In the genomic region with DNA sequence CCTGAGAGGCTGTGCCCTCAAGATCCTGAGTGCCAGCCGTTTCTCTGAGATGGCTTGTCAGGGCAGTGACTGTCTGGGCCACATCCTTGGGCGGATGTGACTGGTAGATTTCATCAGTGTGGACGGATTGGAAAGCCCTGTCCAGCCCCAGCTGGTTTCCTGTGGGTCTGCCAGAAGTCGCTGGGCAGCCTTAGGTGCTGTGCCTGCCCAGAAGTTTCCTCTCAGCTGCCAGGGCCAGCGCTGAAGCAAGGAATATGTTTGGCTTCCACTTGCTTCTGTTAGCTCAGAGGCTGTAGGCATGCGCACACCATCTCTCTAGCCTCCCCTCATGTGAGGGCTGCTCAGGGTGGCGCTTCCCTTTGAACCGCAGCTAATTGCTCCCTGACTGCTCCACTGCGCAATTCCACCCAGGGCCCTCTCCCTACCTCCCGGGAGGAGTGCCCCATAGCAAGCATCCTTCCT, we compare ENCODE assay signal across 8 mouse cellular contexts.
DNase-seq lines count a peak whose midpoint lies in the region; ATAC-seq lines count a peak whose summit lies in the region.

No protein-coding gene starts in this region.

- peaks cover 5% of the 10 kb centered on the region; the same call in 1 of the 2 replicates for H3K4me1 ChIP-seq in hindbrain, embryonic 12.5 days
- no peaks in the 10 kb centered on the region for H3K4me1 ChIP-seq in hindbrain, embryonic 11.5 days (replicated peaks; ENCODE audit: control insufficient read depth, insufficient read depth, low read length)

- no peak overlapping the region for H3K9ac ChIP-seq in hindbrain, embryonic 12.5 days
- H3K9ac ChIP-seq in hindbrain, embryonic 11.5 days (ENCODE audit: low read depth, low read length) = no peak overlapping the region

- no peak overlapping the region for H3K4me2 ChIP-seq in hindbrain, embryonic 12.5 days (replicated peaks)
- no peak overlapping the region for H3K4me2 ChIP-seq in hindbrain, embryonic 11.5 days (replicated peaks; ENCODE audit: low read depth, low read length)

- DNase-seq in hindbrain, embryonic 11.5 days (ENCODE audit: low spot score) = no peak
- DNase-seq in CD4-positive, CD25-positive, alpha-beta regulatory T cell, adult 2 months (ENCODE audit: low read depth, low spot score) = peak; percentile 47
- peak; percentile 66 for DNase-seq in induced T-regulatory cell, adult 2 months (ENCODE audit: low read depth)
- DNase-seq in lung, postnatal 10 days = peak; percentile 78
- no peak for DNase-seq in embryo, embryonic 9.5 days (ENCODE audit: extremely low spot score)
- DNase-seq in cerebellum, adult 9-10 months = no peak

- ATAC-seq in hindbrain, embryonic 12.5 days (ENCODE audit: low FRiP score) = no peak
- ATAC-seq in hindbrain, embryonic 11.5 days (ENCODE audit: low FRiP score) = no peak
- ATAC-seq in frontal cortex, adult (ENCODE audit: low TSS enrichment) = peak; percentile 68

- H3K27me3 ChIP-seq in hindbrain, embryonic 12.5 days = no peaks in the 10 kb centered on the region
- no peaks in the 10 kb centered on the region for H3K27me3 ChIP-seq in hindbrain, embryonic 11.5 days (ENCODE audit: control insufficient read depth, insufficient read depth, low read length)

- WGBS in hindbrain, embryonic 12.5 days = 60% methylated on average over 10 of the region's 10 CpGs
- WGBS in hindbrain, embryonic 11.5 days = 69% methylated on average over 10 of the region's 10 CpGs

- H3K4me3 ChIP-seq in hindbrain, embryonic 12.5 days = no peak overlapping the region
- no peak overlapping the region for H3K4me3 ChIP-seq in hindbrain, embryonic 11.5 days (ENCODE audit: low read depth, low read length)

- no peaks in the 10 kb centered on the region for H3K9me3 ChIP-seq in hindbrain, embryonic 12.5 days (replicated peaks)
- no peaks in the 10 kb centered on the region for H3K9me3 ChIP-seq in hindbrain, embryonic 11.5 days (ENCODE audit: control insufficient read depth, low read length)

- peaks cover 12% of the 10 kb centered on the region for H3K36me3 ChIP-seq in hindbrain, embryonic 12.5 days
- H3K36me3 ChIP-seq in hindbrain, embryonic 11.5 days (ENCODE audit: control insufficient read depth, insufficient read depth, low read length) = peaks cover 2% of the 10 kb centered on the region; the same call in 1 of the 2 replicates

- H3K27ac ChIP-seq in hindbrain, embryonic 12.5 days = peak overlapping the region; percentile 48; the same call in 1 of the 2 replicates
- no peak overlapping the region for H3K27ac ChIP-seq in hindbrain, embryonic 11.5 days (ENCODE audit: low read depth, low read length)

Comparison
In these comparisons a context has a peak if more than half of its experiments do, and no peak if none do; other contexts are left out.
1. DNase-seq: peak in CD4-positive, CD25-positive, alpha-beta regulatory T cell, adult 2 months (single experiment), induced T-regulatory cell, adult 2 months (single experiment) and lung, postnatal 10 days (single experiment); none in hindbrain, embryonic 11.5 days (single experiment), embryo, embryonic 9.5 days (single experiment) and cerebellum, adult 9-10 months (single experiment).